Mouse (Mus musculus): ENCODE measurements around the gene Tmem189.

- TF ChIP-seq CTCF (IDR thresholded peaks at IDR 0.05; ENCODE audit: extremely low read depth, insufficient read depth, low read length) = no peak
- no peak for TF ChIP-seq POLR2A (IDR thresholded peaks at IDR 0.05; ENCODE audit: extremely low read depth, insufficient read depth, low read length)
These were observed 11.8 kb upstream of the Tmem189 start for GRCm38 (mm10) chr2:167701472-167701871.
